Mouse (Mus musculus): ENCODE data around the gene Syf2. TPM values are rescaled to one million over a fixed set of nuclear protein-coding genes. Genes with fewer than 3 reads are reported as not detected.

Syf2 gene
- polyA plus RNA-seq, 1 experiment from 2014 or later: 65.0 TPM

DNA sequence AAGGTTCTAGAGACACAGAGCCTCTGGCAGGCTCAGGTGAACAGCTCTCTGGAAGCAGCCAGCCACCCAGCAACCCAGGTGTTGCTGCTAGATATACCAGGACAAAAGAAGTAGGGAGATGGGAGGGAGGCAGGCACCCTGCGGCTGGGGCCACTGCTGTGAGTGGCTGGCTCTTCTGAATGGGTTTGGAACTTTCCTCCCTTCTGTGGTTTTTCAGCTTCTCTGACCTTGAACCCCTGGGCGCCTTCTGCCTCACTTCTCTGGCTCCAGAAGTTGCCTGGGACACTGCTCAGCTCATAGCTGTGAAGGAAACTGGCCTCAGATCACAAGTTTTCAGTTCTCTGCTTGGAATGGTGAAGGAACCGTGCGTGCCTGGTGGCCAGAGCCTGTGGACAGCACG, 52.4 kb downstream of the Syf2 start:
- no peak overlapping the region for H3K27ac ChIP-seq (ENCODE audit: low read length)
- no peak for ATAC-seq
- 55% methylated on average over 5 of the region's 5 CpGs for WGBS
- H3K4me3 ChIP-seq (ENCODE audit: low read length): no peak overlapping the region
- H3K4me2 ChIP-seq (ENCODE audit: low read depth, low read length): no peak overlapping the region
- H3K4me1 ChIP-seq (ENCODE audit: control insufficient read depth, insufficient read depth, low read length): no peaks in the 10 kb centered on the region
- no peaks in the 10 kb centered on the region for H3K36me3 ChIP-seq (ENCODE audit: control insufficient read depth, insufficient read depth, low read length)
- H3K9me3 ChIP-seq (ENCODE audit: control insufficient read depth, low read length): no peaks in the 10 kb centered on the region
- H3K9ac ChIP-seq (ENCODE audit: low read depth, low read length): no peak overlapping the region
- H3K27me3 ChIP-seq (replicated peaks; ENCODE audit: control insufficient read depth, insufficient read depth, low read length): no peaks in the 10 kb centered on the region

DNA sequence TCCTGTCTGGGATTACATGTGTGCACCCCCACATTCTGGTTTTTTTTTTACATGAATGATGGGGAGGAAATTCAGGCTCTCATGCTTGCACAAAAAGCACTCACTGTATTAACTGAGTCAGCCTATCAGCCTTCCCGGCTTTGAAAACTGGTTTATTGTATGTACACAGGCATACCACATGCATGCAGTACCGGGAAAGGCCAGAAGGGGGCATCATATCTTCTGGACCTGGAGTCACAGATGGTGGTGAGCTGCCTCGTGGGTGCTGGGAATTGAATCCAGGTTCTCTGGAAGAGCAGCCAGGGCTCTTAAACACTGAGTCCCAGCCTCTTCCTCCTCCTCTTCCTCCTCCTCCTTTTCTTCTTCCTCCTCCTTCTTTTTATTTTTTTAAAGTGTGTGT, 53.9 kb downstream of the Syf2 start:
- H3K9me3 ChIP-seq (ENCODE audit: control insufficient read depth, low read length): no peaks in the 10 kb centered on the region
- no peak overlapping the region for H3K4me2 ChIP-seq (ENCODE audit: low read depth, low read length)
- no peak overlapping the region for H3K4me3 ChIP-seq (ENCODE audit: low read length)
- no peaks in the 10 kb centered on the region for H3K4me1 ChIP-seq (ENCODE audit: control insufficient read depth, insufficient read depth, low read length)
- H3K27ac ChIP-seq (ENCODE audit: low read length): no peak overlapping the region
- no peaks in the 10 kb centered on the region for H3K27me3 ChIP-seq (replicated peaks; ENCODE audit: control insufficient read depth, insufficient read depth, low read length)
- WGBS: 61% methylated on average over 3 of the region's 3 CpGs
- no peaks in the 10 kb centered on the region for H3K36me3 ChIP-seq (ENCODE audit: control insufficient read depth, insufficient read depth, low read length)
- no peak overlapping the region for H3K9ac ChIP-seq (ENCODE audit: low read depth, low read length)
- no peak for ATAC-seq

- WGBS: 81% methylated on average over 11 of the region's 11 CpGs
- Histone ChIP-seq H3K4me1 (ENCODE audit: control insufficient read depth, insufficient read depth, low read length) (no peaks in the 10 kb centered on the region), H3K4me3 (ENCODE audit: low read length) (no peak overlapping the region), H3K27ac (ENCODE audit: low read length) (no peak overlapping the region), H3K9ac (ENCODE audit: low read depth, low read length) (no peak overlapping the region), H3K9me3 (ENCODE audit: control insufficient read depth, low read length) (no peaks in the 10 kb centered on the region), H3K4me2 (ENCODE audit: low read depth, low read length) (no peak overlapping the region), H3K36me3 (ENCODE audit: control insufficient read depth, insufficient read depth, low read length) (no peaks in the 10 kb centered on the region), H3K27me3 (replicated peaks; ENCODE audit: control insufficient read depth, insufficient read depth, low read length) (no peaks in the 10 kb centered on the region)
- ATAC-seq: no peak
These were observed 55.1 kb downstream of the Syf2 start for GRCm38 (mm10) chr4:134985626-134986335.

DNA sequence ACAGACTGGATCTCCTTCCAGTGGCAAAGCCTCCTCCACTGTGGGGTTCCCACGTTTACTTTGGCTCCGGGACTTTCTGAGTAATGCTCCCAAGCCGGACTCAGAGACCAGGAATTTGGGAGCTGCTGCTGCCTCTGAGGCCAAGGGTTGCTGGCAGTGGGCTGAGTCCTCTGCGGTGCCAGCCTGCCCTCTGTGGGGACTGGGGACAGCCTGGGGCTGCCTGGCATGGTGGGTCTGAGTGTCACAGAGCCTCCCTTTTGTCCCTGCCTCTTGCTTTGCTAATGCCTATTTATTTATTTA, 55.6 kb downstream of the Syf2 start:
- H3K4me2 ChIP-seq (ENCODE audit: low read depth, low read length): no peak overlapping the region
- WGBS: 54% methylated on average over 4 of the region's 4 CpGs
- no peaks in the 10 kb centered on the region for H3K9me3 ChIP-seq (ENCODE audit: control insufficient read depth, low read length)
- ATAC-seq: no peak
- no peak overlapping the region for H3K9ac ChIP-seq (ENCODE audit: low read depth, low read length)
- no peaks in the 10 kb centered on the region for H3K36me3 ChIP-seq (ENCODE audit: control insufficient read depth, insufficient read depth, low read length)
- H3K27me3 ChIP-seq (replicated peaks; ENCODE audit: control insufficient read depth, insufficient read depth, low read length): no peaks in the 10 kb centered on the region
- H3K27ac ChIP-seq (ENCODE audit: low read length): no peak overlapping the region
- H3K4me1 ChIP-seq (ENCODE audit: control insufficient read depth, insufficient read depth, low read length): no peaks in the 10 kb centered on the region
- H3K4me3 ChIP-seq (ENCODE audit: low read length): no peak overlapping the region

- WGBS: 77% methylated on average over 3 of the region's 3 CpGs
These were observed 56.3 kb downstream of the Syf2 start for GRCm38 (mm10) chr4:134986963-134987362.

More at GRCm38 (mm10) chr4:134986963-134987362, 56.3 kb downstream of the Syf2 start:
- Histone ChIP-seq H3K4me2 (ENCODE audit: low read depth, low read length) (no peak overlapping the region), H3K27me3 (replicated peaks; ENCODE audit: control insufficient read depth, insufficient read depth, low read length) (no peaks in the 10 kb centered on the region), H3K9me3 (ENCODE audit: control insufficient read depth, low read length) (no peaks in the 10 kb centered on the region), H3K36me3 (ENCODE audit: control insufficient read depth, insufficient read depth, low read length) (no peaks in the 10 kb centered on the region), H3K4me1 (ENCODE audit: control insufficient read depth, insufficient read depth, low read length) (no peaks in the 10 kb centered on the region), H3K27ac (ENCODE audit: low read length) (no peak overlapping the region), H3K9ac (ENCODE audit: low read depth, low read length) (no peak overlapping the region), H3K4me3 (ENCODE audit: low read length) (no peak overlapping the region)
- no peak for ATAC-seq

Other genes starting within 250 kb of the Syf2 start
- gene Man1c1, start 226.6 kb upstream of the Syf2 start, polyA plus RNA-seq (2015; fragmentation: Nextera tagmentation; extraction: Ambion mirVana): 1.3 and 1.5 TPM in 2 replicates
- gene Ldlrap1, start 162.9 kb upstream of the Syf2 start, polyA plus RNA-seq (2015; fragmentation: Nextera tagmentation; extraction: Ambion mirVana): 19.0 and 19.6 TPM in 2 replicates
- 22.5 and 25.7 TPM in 2 replicates for gene Maco1, start 77.6 kb upstream of the Syf2 start, polyA plus RNA-seq (2015; fragmentation: Nextera tagmentation; extraction: Ambion mirVana)
- gene Rhd, start 66.4 kb upstream of the Syf2 start, polyA plus RNA-seq (2015; fragmentation: Nextera tagmentation; extraction: Ambion mirVana): 3.6 and 10.1 TPM in 2 replicates
- 146 and 155 TPM in 2 replicates for gene Tmem50a, start 15.9 kb upstream of the Syf2 start, polyA plus RNA-seq (2015; fragmentation: Nextera tagmentation; extraction: Ambion mirVana)
- gene Rsrp1, start 7.3 kb upstream of the Syf2 start, polyA plus RNA-seq (2015; fragmentation: Nextera tagmentation; extraction: Ambion mirVana): 462 and 467 TPM in 2 replicates
- gene Runx3, start 189.8 kb downstream of the Syf2 start, polyA plus RNA-seq (2015; fragmentation: Nextera tagmentation; extraction: Ambion mirVana): 0.31 and 0.33 TPM in 2 replicates